Mouse (Mus musculus) heart, embryonic 14.5 days (tissue): ENCODE results near the gene Zc3h10. TPM values are rescaled to one million over a fixed set of nuclear protein-coding genes. Genes with fewer than 3 reads are reported as not detected.
"Not testable (repeated sequence)": the region's sequence is repeated elsewhere in the genome, so short reads cannot be mapped to it uniquely, and the experiment has no call there.

Experiments used
- ATAC-seq: fragments of 200-750 bp; cut with Nextera tagmentation; 2 replicates; pipeline ENCODE4 v1.8.0; 2017; ENCODE audit warnings: low read depth, moderate TSS enrichment; ENCODE audit not compliant: insufficient number of reproducible peaks, insufficient read depth, low FRiP score
- H3K27ac ChIP-seq, 2 experiments: fragments of 200-500 bp in 1 of 2; fragments of 300-500 bp in 1 of 2; sonication (generic) in 1 of 2; replicated peaks in 1 of 2; 2 replicates each; pipeline ENCODE4 v1.5.1; 2012 to 2014; ENCODE audit warnings: low read depth in 2 of 2, low read length in 2 of 2, control low read depth in 1 of 2, mild to moderate bottlenecking in 1 of 2, mixed read lengths in 1 of 2; ENCODE audit not compliant: control insufficient read depth in 1 of 2, insufficient read depth in 1 of 2
- H3K27me3 ChIP-seq: fragments of 300-500 bp; sonication (generic); 2 replicates; pipeline ENCODE4 v1.6.1; 2014; ENCODE audit warnings: mild to moderate bottlenecking, low read length, control low read depth; ENCODE audit not compliant: control insufficient read depth, insufficient read depth
- H3K36me3 ChIP-seq: fragments of 300-500 bp; sonication (generic); 2 replicates; pipeline ENCODE4 v1.6.1; 2014; ENCODE audit warnings: mild to moderate bottlenecking, control low read depth, low read length, mixed read lengths; ENCODE audit not compliant: control insufficient read depth, insufficient read depth
- H3K4me1 ChIP-seq, 2 experiments: fragments of 200-500 bp in 1 of 2; fragments of 300-500 bp in 1 of 2; sonication (generic) in 1 of 2; 2 replicates each; pipeline ENCODE4 v1.6.1; 2012 to 2014; ENCODE audit warnings: low read length in 2 of 2, control low read depth in 1 of 2, mixed read lengths in 1 of 2; ENCODE audit not compliant: control insufficient read depth in 2 of 2, insufficient read depth in 2 of 2
- H3K4me2 ChIP-seq: fragments of 300-500 bp; sonication (generic); 2 replicates; pipeline ENCODE4 v1.6.1; 2014; ENCODE audit warnings: mild to moderate bottlenecking, low read length
- H3K4me3 ChIP-seq, 2 experiments: fragments of 200-500 bp in 1 of 2; fragments of 300-500 bp in 1 of 2; sonication (generic) in 1 of 2; 2 replicates each; pipeline ENCODE4 v1.5.1; 2012 to 2014; ENCODE audit warnings: low read length in 2 of 2, mild to moderate bottlenecking in 2 of 2, control low read depth in 1 of 2, low read depth in 1 of 2, moderate library complexity in 1 of 2; ENCODE audit not compliant: control insufficient read depth in 1 of 2, insufficient read depth in 1 of 2
- H3K9ac ChIP-seq: fragments of 300-500 bp; sonication (generic); 2 replicates; pipeline ENCODE4 v1.6.1; 2014; ENCODE audit warnings: mild to moderate bottlenecking, low read length
- H3K9me3 ChIP-seq: fragments of 300-500 bp; sonication (generic); 2 replicates; pipeline ENCODE4 v1.6.1; 2016; ENCODE audit warnings: low read length, control low read depth; ENCODE audit not compliant: control insufficient read depth
- WGBS: fragments of 180-500 bp; shearing (Covaris S2); extraction: QIAGEN DNeasy Blood & Tissue Kit; methylation state at CpG from one replicate; pipeline ENCODE4 v1.1.7; 2014; 5-methylcytosine and 5-hydroxymethylcytosine counted together
- polyA plus RNA-seq: library from polyadenylated mRNA; unstranded; fragments of >200 nt; fragmentation: Nextera tagmentation; extraction: Ambion mirVana; gene quantifications from 2 replicates; pipeline ENCODE4 v1.2.1, GENCODE M21; 2014

Gene Zc3h10
- polyA plus RNA-seq, 1 experiment from 2014 or later = 8.2 TPM

DNA sequence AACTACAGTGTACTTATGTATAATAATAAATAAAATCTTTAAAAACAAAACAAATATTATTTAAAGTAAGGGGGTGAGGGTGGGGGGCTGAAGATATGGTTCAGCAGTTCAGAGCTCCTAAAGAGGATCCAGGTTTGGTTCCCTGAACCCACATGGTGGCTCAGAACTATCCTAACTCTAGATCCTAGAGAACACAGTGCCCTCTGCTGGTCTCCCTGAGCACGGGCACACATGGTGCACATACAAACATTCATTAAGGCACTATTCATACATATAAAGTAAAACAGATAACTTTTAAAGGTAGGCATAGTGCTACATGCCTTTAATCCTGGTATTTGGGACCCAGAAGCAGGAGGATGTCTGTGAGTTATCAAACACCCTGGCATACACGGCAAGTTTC is 27.5 kb upstream of the Zc3h10 start:
- Histone ChIP-seq H3K27me3 (no peaks in the 10 kb centered on the region), H3K4me2 (no peak overlapping the region), H3K36me3 (peaks cover 30% of the 10 kb centered on the region), H3K9ac (no peak overlapping the region), H3K4me1 (no peaks in the 10 kb centered on the region), H3K27ac (no peak overlapping the region), H3K9me3 (no peaks in the 10 kb centered on the region), H3K4me3 (no peak overlapping the region)
- no peak for ATAC-seq
- 90% methylated on average over 2 of the region's 2 CpGs for WGBS

GRCm38 (mm10) chr10:128565788-128566531 is 18.4 kb upstream of the Zc3h10 start, which contains the start of gene Pa2g4:
Gene Pa2g4, minus strand, starts transcription at chr10:128565987.
- no peaks in the 10 kb centered on the region for H3K9me3 ChIP-seq
- peaks cover 45% of the 10 kb centered on the region for H3K36me3 ChIP-seq
- no peaks in the 10 kb centered on the region for H3K27me3 ChIP-seq
- peak within 1 kb of the TSS; percentile 94 for H3K4me2 ChIP-seq
- ATAC-seq = peak; percentile 97
- H3K4me1 ChIP-seq = peaks cover 3 to 14% of the 10 kb centered on the region in 2 experiments; a peak in 3 of 4 replicates
- H3K4me3 ChIP-seq = peak within 1 kb of the TSS; percentile 76 to 95
- peak within 1 kb of the TSS; percentile 97 for H3K9ac ChIP-seq
- WGBS = under 1% methylated on average over 58 of the region's 58 CpGs
- H3K27ac ChIP-seq = peak within 1 kb of the TSS; percentile 95 to 97

- peak overlapping the region; percentile 86 to 95 for H3K27ac ChIP-seq
- no peaks in the 10 kb centered on the region for H3K9me3 ChIP-seq
- peak; percentile 28 for ATAC-seq
These were observed 17.7 kb upstream of the Zc3h10 start for GRCm38 (mm10) chr10:128565206-128565787.

DNA sequence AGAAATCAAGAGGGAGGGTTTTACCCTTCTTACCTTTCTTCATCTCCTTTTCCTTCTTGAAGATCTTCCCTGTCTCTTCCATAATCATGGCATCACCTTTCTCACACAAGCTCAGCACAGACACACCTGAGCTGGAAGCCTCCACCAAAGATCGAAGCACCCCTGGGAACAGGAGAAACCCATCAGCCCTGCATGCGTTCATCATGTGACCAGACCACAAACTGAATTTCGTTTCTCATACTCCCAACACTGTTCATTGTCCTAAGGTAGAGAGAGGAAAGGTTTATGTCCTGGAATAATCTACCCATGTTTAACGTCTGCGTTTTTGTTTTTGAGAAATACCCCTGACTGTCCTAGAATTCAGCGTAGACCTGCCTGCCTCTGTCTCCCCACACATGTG is 16.0 kb upstream of the Zc3h10 start:
- H3K9me3 ChIP-seq = no peaks in the 10 kb centered on the region
- no peak overlapping the region for H3K4me3 ChIP-seq
- no peaks in the 10 kb centered on the region for H3K27me3 ChIP-seq
- H3K4me1 ChIP-seq = peaks cover 3 to 14% of the 10 kb centered on the region in 2 experiments; a peak in 3 of 4 replicates
- H3K4me2 ChIP-seq = no peak overlapping the region
- H3K36me3 ChIP-seq = peaks cover 54% of the 10 kb centered on the region
- no peak for ATAC-seq
- no peak overlapping the region for H3K27ac ChIP-seq
- 85% methylated on average over 6 of the region's 6 CpGs for WGBS
- H3K9ac ChIP-seq = 0 out of 2 replicates have a peak overlapping the region, but pooled peaks have one; percentile 97

More at GRCm38 (mm10) chr10:128565206-128565787, 17.7 kb upstream of the Zc3h10 start:
- Histone ChIP-seq H3K4me2 (peak overlapping the region; percentile 94), H3K36me3 (peaks cover 50% of the 10 kb centered on the region), H3K9ac (peak overlapping the region; percentile 97), H3K4me1 (peaks cover 3 to 14% of the 10 kb centered on the region in 2 experiments; a peak in 3 of 4 replicates), H3K27me3 (no peaks in the 10 kb centered on the region), H3K4me3 (peak overlapping the region; percentile 74 to 95)
- WGBS = under 1% methylated on average over 44 of the region's 46 CpGs

DNA sequence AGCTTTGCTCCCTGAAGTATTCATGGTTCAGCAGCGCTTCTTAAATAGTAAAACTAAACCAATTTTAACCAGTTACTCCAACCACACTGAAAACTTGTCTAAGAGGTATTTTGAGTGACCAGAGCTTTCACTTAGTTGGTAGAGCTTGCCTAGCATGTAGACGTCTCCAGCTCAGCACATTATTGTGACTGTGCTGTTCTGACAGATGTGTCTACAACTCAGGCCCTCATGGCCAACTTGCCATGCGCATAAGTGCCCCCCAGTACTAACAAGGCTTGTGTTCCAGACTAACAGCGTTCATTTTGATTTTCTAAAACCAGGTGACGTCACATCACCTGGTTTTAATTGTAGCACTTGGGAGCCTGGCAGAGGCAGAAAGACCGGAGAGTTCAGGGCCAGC is 9.4 kb upstream of the Zc3h10 start:
- Histone ChIP-seq H3K9ac (no peak overlapping the region), H3K4me2 (no peak overlapping the region), H3K27ac (no peak overlapping the region), H3K27me3 (no peaks in the 10 kb centered on the region), H3K9me3 (no peaks in the 10 kb centered on the region), H3K4me1 (no peaks in the 10 kb centered on the region), H3K36me3 (peaks cover 50% of the 10 kb centered on the region), H3K4me3 (no peak overlapping the region)
- ATAC-seq = no peak
- WGBS = 84% methylated on average over 6 of the region's 6 CpGs

DNA sequence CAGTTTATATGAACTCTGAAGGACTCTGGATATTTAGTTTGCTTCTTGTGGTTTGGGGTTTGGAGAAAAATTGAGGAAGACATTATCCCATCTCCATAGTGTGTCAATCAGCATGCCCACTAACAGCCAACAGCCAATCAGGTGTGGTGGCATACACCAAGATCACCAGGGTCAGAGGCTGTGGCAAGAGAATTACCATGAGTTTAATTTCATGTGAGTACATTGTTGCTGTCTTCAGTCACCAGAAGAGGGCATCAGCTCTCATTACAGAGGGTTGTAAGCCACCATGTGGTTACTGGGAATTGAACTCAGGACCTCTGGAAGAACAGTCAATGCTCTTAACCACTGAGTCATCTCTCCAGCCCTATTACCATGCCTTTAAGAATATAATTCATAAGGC is 8.7 kb upstream of the Zc3h10 start:
- Histone ChIP-seq H3K27me3 (no peaks in the 10 kb centered on the region), H3K4me3 (no peak overlapping the region), H3K36me3 (peaks cover 43% of the 10 kb centered on the region), H3K9ac (no peak overlapping the region), H3K9me3 (no peaks in the 10 kb centered on the region), H3K27ac (no peak overlapping the region), H3K4me1 (no peaks in the 10 kb centered on the region), H3K4me2 (no peak overlapping the region)
- no peak for ATAC-seq

- H3K4me3 ChIP-seq, H3K4me2 ChIP-seq, ATAC-seq, H3K4me1 ChIP-seq, H3K9me3 ChIP-seq, H3K27me3 ChIP-seq, H3K27ac ChIP-seq, H3K9ac ChIP-seq: not testable (repeated sequence)
- H3K36me3 ChIP-seq = peaks cover 36% of the 10 kb centered on the region
- WGBS = 79% methylated on average over 1 of the region's 1 CpGs
These were observed 8.0 kb upstream of the Zc3h10 start for GRCm38 (mm10) chr10:128555567-128555966.
